Mouse (Mus musculus) kidney, adult 9 months (tissue): ENCODE measurements at regions not wholly inside any gene's neighbourhood (a gene's known extent, or its start where the extent isn't known, plus 50 kb on each side); places are given as distances from the start of the nearest gene placed in this dataset.

Experiments used
- DNase-seq: peaks from one replicate; pipeline ENCODE4 v3.0.0; 2022

- DNase-seq = no peak
These were observed 437.2 kb downstream of the Ptprc start for GRCm38 (mm10) chr1:137738157-137738851.

GRCm38 (mm10) chr1:137703882-137704281 lies 471.6 kb downstream of the Ptprc start:
- no peak for DNase-seq

GRCm38 (mm10) chr1:137698876-137699275 lies 476.6 kb downstream of the Ptprc start:
- no peak for DNase-seq

GRCm38 (mm10) chr1:137697289-137697688 lies 478.2 kb downstream of the Ptprc start:
- DNase-seq = no peak

DNA sequence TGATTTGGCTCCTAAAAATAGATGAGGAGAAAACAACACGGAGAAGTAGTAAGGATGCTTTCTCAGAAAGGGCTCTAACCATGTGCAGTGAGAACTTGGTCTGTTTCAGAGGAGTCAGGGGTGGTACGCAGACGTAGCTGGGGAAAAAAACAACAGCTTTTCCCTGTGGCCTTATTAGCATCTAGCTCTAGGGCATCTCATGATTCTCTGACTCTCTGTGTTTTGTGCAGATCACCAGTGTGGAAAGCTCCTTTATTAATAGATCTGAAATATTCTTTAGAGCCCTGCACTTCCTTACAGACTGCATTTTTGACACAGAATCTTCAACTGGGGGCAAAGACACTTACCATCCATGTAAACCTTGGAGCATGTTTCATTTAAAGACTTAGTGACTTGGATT lies 478.7 kb downstream of the Ptprc start:
- no peak for DNase-seq

DNA sequence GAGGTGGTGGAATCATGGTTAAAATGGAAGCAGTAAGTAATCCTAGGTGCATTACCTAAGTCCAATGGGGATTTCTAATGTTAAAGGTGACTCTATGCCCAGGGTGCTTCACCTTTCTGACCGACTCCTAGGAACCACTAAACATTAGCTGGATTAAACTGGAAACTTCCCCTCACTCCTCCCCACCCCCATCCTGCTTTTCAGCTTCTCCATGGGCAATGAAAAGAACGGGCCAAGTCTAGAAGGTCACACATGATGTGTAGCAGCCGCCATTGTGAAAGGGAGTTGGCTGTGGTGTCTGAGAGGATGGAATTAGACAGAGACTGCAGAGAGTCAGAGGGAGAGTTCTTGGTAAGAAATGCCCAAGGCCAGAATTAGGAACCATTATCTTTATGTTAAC lies 479.8 kb downstream of the Ptprc start:
- DNase-seq = no peak

DNA sequence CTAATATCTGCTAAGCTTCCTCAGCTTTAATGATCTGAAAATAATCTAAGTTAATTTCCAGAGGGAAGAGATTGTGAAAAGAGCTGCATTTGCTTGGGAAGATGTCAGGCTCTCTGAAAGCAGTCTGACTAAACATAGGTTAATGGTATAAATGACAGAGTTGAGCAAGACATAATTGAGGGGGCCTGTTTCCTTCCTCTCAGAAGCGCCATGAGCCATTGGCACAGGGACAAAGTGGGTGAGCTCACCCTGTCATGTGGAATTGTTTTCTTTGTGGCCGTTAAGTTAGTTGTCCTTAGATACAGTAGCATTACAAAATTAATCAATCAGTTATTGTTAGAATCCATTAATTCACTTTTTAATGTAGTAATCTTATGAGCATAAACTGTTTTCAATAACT lies 483.0 kb downstream of the Ptprc start:
- DNase-seq = no peak

GRCm38 (mm10) chr1:137690860-137691595 lies 484.5 kb downstream of the Ptprc start:
- no peak for DNase-seq

- DNase-seq = no peak
These were observed 504.9 kb downstream of the Ptprc start for GRCm38 (mm10) chr1:137670650-137671049.

GRCm38 (mm10) chr1:137669849-137670248 lies 505.7 kb downstream of the Ptprc start:
- no peak for DNase-seq

DNA sequence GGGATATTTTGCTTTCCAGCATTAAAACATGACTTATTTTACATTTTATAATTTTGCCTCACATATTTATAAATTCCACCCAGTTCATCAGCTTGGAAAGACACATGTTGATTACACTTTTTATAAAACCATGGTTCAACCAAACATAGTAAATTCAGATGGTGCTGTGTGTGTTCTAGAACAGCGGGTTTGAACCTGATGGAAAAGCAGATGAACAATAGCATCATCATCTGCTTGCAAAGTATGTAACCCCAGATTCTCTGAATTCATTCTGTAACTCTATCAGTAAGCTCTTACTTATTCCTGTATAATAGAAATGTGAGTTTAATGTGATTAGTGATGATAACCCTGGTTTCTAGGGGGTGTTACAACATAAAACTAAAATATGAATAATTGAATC lies 517.4 kb downstream of the Ptprc start:
- no peak for DNase-seq

DNA sequence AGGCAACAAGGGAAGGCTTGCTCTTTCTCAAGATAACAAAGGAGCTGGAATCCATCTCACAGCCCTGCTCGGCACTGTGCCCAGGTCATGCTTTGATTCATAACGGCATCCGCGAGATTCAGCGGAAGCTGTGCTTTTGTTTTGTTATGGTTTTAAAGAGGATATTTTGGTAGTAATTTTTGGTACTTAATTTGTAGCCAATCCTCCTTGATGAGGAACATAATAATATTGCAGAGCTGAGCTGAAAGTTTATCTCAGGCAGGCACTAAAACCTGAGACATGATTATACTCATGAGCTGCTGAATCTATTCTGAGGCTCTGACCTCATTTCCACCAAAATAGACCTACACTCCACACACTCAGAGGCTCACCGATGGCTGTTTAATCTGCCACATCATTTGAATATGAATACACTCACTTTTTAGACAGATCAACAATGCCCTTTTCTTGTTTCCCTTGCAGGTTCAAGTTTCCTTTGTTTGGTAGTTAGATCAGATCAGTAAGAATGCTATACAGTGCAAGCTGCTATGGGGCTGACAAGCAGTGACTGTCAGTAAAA lies 518.5 kb downstream of the Ptprc start:
- peak; percentile 68 for DNase-seq

- DNase-seq = no peak
These were observed 521.3 kb downstream of the Ptprc start for GRCm38 (mm10) chr1:137654171-137654570.

- DNase-seq = peak; percentile 43
These were observed 522.0 kb downstream of the Ptprc start for GRCm38 (mm10) chr1:137653495-137653894.

DNA sequence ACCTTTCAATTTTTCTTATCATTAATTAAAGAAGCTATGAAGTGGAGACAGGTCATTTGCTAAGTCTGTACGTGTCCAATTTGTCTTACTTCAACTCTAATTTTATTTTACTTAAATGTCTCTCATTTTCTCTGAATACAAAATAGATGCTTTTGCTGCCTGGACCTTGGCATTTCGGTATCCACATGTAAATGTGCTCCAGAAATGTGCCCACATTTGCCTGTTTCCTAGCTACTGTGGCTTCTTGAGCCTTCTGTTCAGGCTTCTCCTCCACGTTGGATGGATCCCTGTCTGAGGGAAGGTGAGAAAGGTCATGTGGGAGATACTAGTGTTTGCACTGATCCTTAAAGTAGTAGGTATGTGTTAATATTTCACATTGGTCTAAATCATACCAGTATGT lies 524.9 kb downstream of the Ptprc start:
- DNase-seq = no peak

DNA sequence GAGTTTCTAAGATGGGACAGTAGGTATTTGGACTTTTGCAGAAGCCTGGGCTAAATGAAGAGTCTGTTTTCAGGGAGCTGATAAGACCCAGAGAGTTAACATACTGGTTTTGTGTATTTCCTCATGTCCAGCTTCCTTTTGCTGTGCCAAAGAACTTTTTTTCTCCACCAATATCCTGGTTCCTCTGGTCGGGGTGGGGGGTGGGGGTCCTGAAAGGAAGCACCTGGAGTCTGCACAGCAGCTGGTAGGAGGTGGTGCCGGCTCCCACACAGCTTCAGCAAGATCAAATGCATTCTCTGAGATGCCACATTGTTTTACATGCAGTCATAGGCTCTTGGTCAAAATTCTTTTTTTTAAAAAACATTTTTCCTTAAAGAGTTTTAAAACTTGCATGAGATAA lies 525.4 kb downstream of the Ptprc start:
- no peak for DNase-seq

DNA sequence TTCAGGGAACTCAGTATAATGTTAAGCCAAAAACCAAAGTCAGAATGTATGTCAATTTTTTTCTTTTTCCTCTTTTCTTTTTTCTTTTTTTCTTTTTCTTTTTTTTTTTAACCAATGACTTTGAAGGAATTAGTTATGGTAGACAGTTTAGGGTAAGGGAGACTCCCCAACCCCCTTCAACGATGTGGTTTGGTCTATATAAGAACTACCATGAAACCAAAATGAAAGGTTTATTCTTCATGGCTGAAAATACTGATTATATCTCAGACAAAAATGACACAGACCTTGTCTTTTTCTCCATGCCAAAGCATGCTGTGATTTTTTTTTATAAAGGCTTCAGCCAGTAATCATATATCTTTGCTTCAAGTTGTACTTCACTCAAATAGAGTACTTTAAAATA lies 526.7 kb downstream of the Ptprc start:
- no peak for DNase-seq

DNA sequence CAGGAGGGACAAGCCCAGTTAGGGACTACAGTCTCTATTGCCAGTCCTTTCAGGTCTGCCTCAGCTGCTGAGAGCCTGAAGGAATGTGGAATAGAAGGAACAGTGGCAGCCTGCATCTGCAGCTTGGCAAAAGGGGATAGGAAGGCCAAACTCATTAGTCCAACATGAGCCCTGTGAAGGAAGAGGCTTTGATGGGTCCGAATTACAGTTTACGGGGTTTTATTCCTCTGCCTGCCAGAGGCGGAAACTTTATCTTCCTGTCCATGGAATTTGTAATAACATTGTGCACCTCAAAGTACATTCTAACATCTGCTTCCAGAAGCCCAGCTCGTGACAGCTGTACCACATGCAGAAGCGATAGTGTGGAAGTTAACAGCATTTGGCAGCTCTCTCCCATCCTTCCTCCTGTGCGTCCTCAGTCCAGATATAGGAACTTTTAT lies 530.9 kb downstream of the Ptprc start:
- peak; percentile 33 for DNase-seq

DNA sequence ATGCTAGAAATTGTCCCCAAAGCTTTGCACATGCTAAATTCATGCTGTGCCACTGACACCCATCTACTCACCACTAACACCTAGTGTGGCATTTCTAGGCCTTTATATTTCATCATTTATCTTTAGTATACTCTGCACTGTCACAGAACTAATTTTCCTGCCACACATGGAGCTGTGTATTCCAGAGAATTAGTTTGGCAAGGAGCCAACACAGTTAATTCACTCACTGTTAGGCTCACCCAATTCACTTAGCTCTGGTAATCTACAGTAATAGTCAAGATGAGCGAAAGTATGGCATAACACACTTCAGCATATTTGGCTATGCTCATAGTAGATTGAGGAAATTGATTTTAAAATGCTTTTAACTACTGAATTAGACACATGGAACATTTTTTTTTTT lies 532.0 kb downstream of the Ptprc start:
- DNase-seq = no peak

- DNase-seq = no peak
These were observed 534.7 kb downstream of the Ptprc start for GRCm38 (mm10) chr1:137640848-137641247.

DNA sequence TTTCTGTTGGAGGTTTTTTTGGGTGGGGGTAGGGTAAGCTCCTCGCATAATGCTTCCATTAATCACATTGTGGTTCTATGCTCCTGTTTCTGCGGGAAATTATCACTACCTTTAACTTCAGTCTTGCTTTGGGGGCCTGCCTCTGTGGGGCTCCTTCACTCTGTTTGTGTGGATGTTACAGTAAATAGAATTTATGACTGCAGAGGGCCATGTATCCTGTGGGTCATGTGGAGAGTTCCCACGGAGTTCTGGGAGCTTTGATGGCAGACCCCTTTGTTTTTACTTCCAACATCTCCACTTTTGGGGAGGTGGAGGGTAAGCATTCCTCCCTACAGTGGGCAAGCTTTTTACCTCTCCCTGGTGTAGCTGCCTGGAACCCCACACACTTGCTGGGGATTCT lies 538.6 kb downstream of the Ptprc start:
- no peak for DNase-seq

GRCm38 (mm10) chr1:137636321-137636944 lies 539.1 kb downstream of the Ptprc start:
- DNase-seq = no peak

DNA sequence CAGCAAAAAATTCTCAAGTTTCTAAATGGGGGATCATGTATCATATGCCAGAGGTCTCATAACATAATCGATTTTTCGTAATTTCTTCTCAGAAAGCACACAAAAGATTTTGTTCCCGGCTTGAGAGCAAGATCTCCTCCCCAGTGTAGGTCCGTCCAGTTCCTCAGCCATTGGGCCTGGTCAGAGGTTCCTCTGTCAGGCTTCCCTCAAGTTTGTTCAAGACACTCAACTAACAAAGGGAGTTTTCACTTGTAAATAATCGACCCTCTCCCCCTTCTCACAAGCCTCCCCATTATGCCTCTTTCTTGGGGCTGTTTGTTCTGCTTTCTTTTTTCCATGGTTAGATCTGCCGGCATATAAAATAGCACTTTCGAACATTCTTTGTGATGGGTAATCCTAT lies 539.7 kb downstream of the Ptprc start:
- no peak for DNase-seq

DNA sequence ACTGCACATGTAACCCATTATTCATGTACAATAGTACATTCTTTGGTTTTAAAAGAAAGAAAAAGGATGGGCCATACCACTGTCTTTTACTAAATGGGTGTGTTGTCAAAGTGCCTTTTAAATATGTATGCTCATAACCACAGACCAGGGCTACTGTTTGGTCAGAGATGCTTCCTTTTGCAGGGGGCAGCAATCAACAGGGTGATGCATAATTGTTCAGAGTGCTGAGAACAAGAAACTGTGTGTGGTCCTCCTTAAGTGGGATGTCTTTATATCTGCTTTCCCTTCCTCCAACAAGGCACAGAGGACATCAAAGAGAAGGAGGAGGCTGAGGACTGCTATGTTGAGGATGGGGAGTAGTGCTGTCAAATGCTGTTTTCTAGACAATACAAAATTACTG lies 544.0 kb downstream of the Ptprc start:
- DNase-seq = no peak
